Comparison of ENCODE assay signal across 21 mouse cellular contexts in the genomic region with DNA sequence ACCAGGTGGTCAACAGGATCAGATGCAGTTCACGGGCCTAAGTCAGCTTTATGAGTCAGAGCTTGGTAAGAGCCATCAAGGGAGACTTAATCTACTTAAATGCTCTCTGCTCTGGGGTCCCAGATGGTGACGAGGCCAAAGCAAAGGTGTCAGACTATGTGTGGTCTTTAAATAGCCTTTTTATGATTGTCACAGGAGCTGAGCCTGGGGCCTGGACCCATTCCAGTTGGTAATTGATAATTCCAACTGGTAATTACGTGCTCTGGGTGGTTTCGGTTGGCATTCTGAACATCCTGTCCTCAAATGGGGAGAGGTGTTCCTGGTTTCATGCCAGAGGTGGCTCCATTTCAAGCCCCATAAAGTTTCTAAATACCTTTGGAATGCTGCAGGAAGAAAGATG.
DNase-seq lines count a peak whose midpoint lies in the region; ATAC-seq and TF ChIP-seq lines count a peak whose summit lies in the region.
"Had no signal": no experiment of that assay in that cellular context is flagged by ENCODE, and none has a peak within 500 bp of the region (broad histone marks: within the 10 kb centered on the region; RNA-seq: fewer than 3 reads in every experiment).

No protein-coding gene starts in this region.

- POLR2A ChIA-PET in Patski (lab: Charles Lee) = no interaction called here

- intact Hi-C loops in gastrocnemius, postnatal 14 days (cut with DNase I; ENCODE audit: low total_unique reads) = no loop called here

- H3K27me3 ChIP-seq in Patski = peaks cover 18% of the 10 kb centered on the region
- H3K27me3 ChIP-seq: megakaryocyte, embryonic 14.5 days; neural tube, embryonic 12.5 days had no signal

- peak; percentile 40 to 52 for DNase-seq in gastrocnemius, adult 8-10 months (ENCODE audit: low spot score in 2 of 2)
- DNase-seq in gastrocnemius, postnatal 14 days = no peak
- peak; percentile 56 for DNase-seq in kidney, adult 9 months
- DNase-seq in kidney, adult 11 months = no peak
- DNase-seq in Patski (ENCODE audit: low read depth, low spot score) = peak; percentile 38
- DNase-seq in hindlimb bud, embryonic 11.5 days (ENCODE audit: extremely low spot score, low read depth, low spot score) = peak; percentile 2
- no peak for DNase-seq in frontal cortex, postnatal 36 days (ENCODE audit: low spot score in 2 of 2)
- DNase-seq in frontal cortex, postnatal 25 days (ENCODE audit: low spot score in 2 of 2) = no peak
- DNase-seq: adrenal gland, postnatal 36 days; B cell, adult 2 months; cerebellum, adult 9-11 months; heart, postnatal 4 days; layer of hippocampus, adult 9-11 months; liver; liver, postnatal 0 days; lung, postnatal 14 days; thymus, postnatal 25 days had no signal

- peak; percentile 51 for ATAC-seq in Patski
- ATAC-seq: activated CD4-positive, CD25-positive, alpha-beta regulatory T cell, adult 4 months; liver, postnatal 0 days; midbrain, embryonic 16.5 days had no signal

- TF ChIP-seq CTCF in Patski (IDR thresholded peaks at IDR 0.05) = no peak

- in situ Hi-C loops in Patski (cut with MboI; ENCODE audit: low pct_unique_long_range_greater_than_20kb) = no loop called here

- CTCF ChIA-PET in Patski (lab: Charles Lee) = no interaction called here

Comparison
In these comparisons a context has a peak if more than half of its experiments do, and no peak if none do; other contexts are left out.
1. DNase-seq: peak in gastrocnemius, adult 8-10 months (2 of 2), kidney, adult 9 months (single experiment), Patski (single experiment) and hindlimb bud, embryonic 11.5 days (single experiment); none in gastrocnemius, postnatal 14 days (single experiment), kidney, adult 11 months (single experiment), frontal cortex, postnatal 36 days (0 of 2) and frontal cortex, postnatal 25 days (0 of 2).